Mouse (Mus musculus): Measurements from ENCODE around the gene Slc2a4. TPM values are rescaled to one million over a fixed set of nuclear protein-coding genes. Genes with fewer than 3 reads are reported as not detected.

Gene Slc2a4
- polyA plus RNA-seq, 1 experiment = 2.7 TPM

- TF ChIP-seq POLR2A (IDR thresholded peaks at IDR 0.05; ENCODE audit: insufficient read depth, low read length) = no peak
- TF ChIP-seq CTCF (IDR thresholded peaks at IDR 0.05; ENCODE audit: low read depth, low read length) = no peak
- TF ChIP-seq EP300 (IDR thresholded peaks at IDR 0.05; ENCODE audit: insufficient read depth, low read depth, low read length) = no peak
- no peaks in the 10 kb centered on the region for H3K9me3 ChIP-seq (replicated peaks; ENCODE audit: control insufficient read depth, insufficient read depth, low read length, poor library complexity, severe bottlenecking)
- no peak overlapping the region for H3K4me3 ChIP-seq (ENCODE audit: low read depth, low read length)
- peaks cover 8% of the 10 kb centered on the region for H3K36me3 ChIP-seq (ENCODE audit: control insufficient read depth, insufficient read depth, low read length, poor library complexity, severe bottlenecking)
- no peaks in the 10 kb centered on the region for H3K4me1 ChIP-seq (ENCODE audit: control insufficient read depth, insufficient read depth, low read length)
- no peak overlapping the region for H3K9ac ChIP-seq (ENCODE audit: low read depth, poor library complexity, severe bottlenecking)
- H3K27me3 ChIP-seq (ENCODE audit: control insufficient read depth, insufficient read depth, low read length, poor library complexity, severe bottlenecking) = no peaks in the 10 kb centered on the region
- no peak overlapping the region for H3K27ac ChIP-seq (ENCODE audit: insufficient read depth, low read length)
Observed at GRCm38 (mm10) chr11:69992932-69993331, 44.9 kb upstream of the Slc2a4 start.

GRCm38 (mm10) chr11:69992396-69992795, 44.4 kb upstream of the Slc2a4 start:
- peaks cover 3% of the 10 kb centered on the region; the same call in 1 of the 2 replicates for H3K36me3 ChIP-seq (ENCODE audit: control insufficient read depth, insufficient read depth, low read length, poor library complexity, severe bottlenecking)
- no peak overlapping the region for H3K27ac ChIP-seq (ENCODE audit: insufficient read depth, low read length)

GRCm38 (mm10) chr11:69991711-69992110, 43.7 kb upstream of the Slc2a4 start:
- no peaks in the 10 kb centered on the region for H3K9me3 ChIP-seq (replicated peaks; ENCODE audit: control insufficient read depth, insufficient read depth, low read length, poor library complexity, severe bottlenecking)
- H3K4me1 ChIP-seq (ENCODE audit: control insufficient read depth, insufficient read depth, low read length) = no peaks in the 10 kb centered on the region
- H3K27me3 ChIP-seq (ENCODE audit: control insufficient read depth, insufficient read depth, low read length, poor library complexity, severe bottlenecking) = no peaks in the 10 kb centered on the region
- peak overlapping the region; percentile 99 for H3K4me3 ChIP-seq (ENCODE audit: low read depth, low read length)
- H3K36me3 ChIP-seq (ENCODE audit: control insufficient read depth, insufficient read depth, low read length, poor library complexity, severe bottlenecking) = 0 out of 2 replicates have a peak, but pooled peaks cover 3% of the 10 kb centered on the region
- peak overlapping the region; percentile 97 for H3K9ac ChIP-seq (ENCODE audit: low read depth, poor library complexity, severe bottlenecking)
- 0 out of 2 replicates have a peak overlapping the region, but pooled peaks have one; percentile 32 for H3K27ac ChIP-seq (ENCODE audit: insufficient read depth, low read length)
- TF ChIP-seq POLR2A (IDR thresholded peaks at IDR 0.05; ENCODE audit: insufficient read depth, low read length) (no peak), CTCF (IDR thresholded peaks at IDR 0.05; ENCODE audit: low read depth, low read length) (no peak)

More at GRCm38 (mm10) chr11:69992396-69992795, 44.4 kb upstream of the Slc2a4 start:
- Histone ChIP-seq H3K9ac (ENCODE audit: low read depth, poor library complexity, severe bottlenecking) (peak overlapping the region; percentile 97; the same call in 1 of the 2 replicates), H3K4me1 (ENCODE audit: control insufficient read depth, insufficient read depth, low read length) (no peaks in the 10 kb centered on the region), H3K4me3 (ENCODE audit: low read depth, low read length) (no peak overlapping the region), H3K9me3 (replicated peaks; ENCODE audit: control insufficient read depth, insufficient read depth, low read length, poor library complexity, severe bottlenecking) (no peaks in the 10 kb centered on the region), H3K27me3 (ENCODE audit: control insufficient read depth, insufficient read depth, low read length, poor library complexity, severe bottlenecking) (no peaks in the 10 kb centered on the region)
- no peak for TF ChIP-seq POLR2A (IDR thresholded peaks at IDR 0.05; ENCODE audit: insufficient read depth, low read length)
- no peak for TF ChIP-seq EP300 (IDR thresholded peaks at IDR 0.05; ENCODE audit: insufficient read depth, low read depth, low read length)
- TF ChIP-seq CTCF (IDR thresholded peaks at IDR 0.05; ENCODE audit: low read depth, low read length) = no peak

- TF ChIP-seq EP300 (IDR thresholded peaks at IDR 0.05; ENCODE audit: insufficient read depth, low read depth, low read length) (peak; percentile 78), CTCF (IDR thresholded peaks at IDR 0.05; ENCODE audit: low read depth, low read length) (no peak), POLR2A (IDR thresholded peaks at IDR 0.05; ENCODE audit: insufficient read depth, low read length) (peak; percentile 23)
- 0 out of 2 replicates have a peak, but pooled peaks cover 5% of the 10 kb centered on the region for H3K36me3 ChIP-seq (ENCODE audit: control insufficient read depth, insufficient read depth, low read length, poor library complexity, severe bottlenecking)
- peak within 1 kb of the TSS; percentile 89 for H3K27ac ChIP-seq (ENCODE audit: insufficient read depth, low read length)
- H3K4me1 ChIP-seq (ENCODE audit: control insufficient read depth, insufficient read depth, low read length) = no peaks in the 10 kb centered on the region
- no peaks in the 10 kb centered on the region for H3K27me3 ChIP-seq (ENCODE audit: control insufficient read depth, insufficient read depth, low read length, poor library complexity, severe bottlenecking)
- H3K4me3 ChIP-seq (ENCODE audit: low read depth, low read length) = peak within 1 kb of the TSS; percentile 99
- no peaks in the 10 kb centered on the region for H3K9me3 ChIP-seq (replicated peaks; ENCODE audit: control insufficient read depth, insufficient read depth, low read length, poor library complexity, severe bottlenecking)
- H3K9ac ChIP-seq (ENCODE audit: low read depth, poor library complexity, severe bottlenecking) = peak within 1 kb of the TSS; percentile 97
Observed at GRCm38 (mm10) chr11:69990850-69991691, 43.1 kb upstream of the Slc2a4 start, which contains the start of gene Gabarap. Gene Gabarap (plus strand): TSS chr11:69991143.

GRCm38 (mm10) chr11:69989949-69990348, 42.0 kb upstream of the Slc2a4 start:
- H3K9me3 ChIP-seq (replicated peaks; ENCODE audit: control insufficient read depth, insufficient read depth, low read length, poor library complexity, severe bottlenecking) = no peaks in the 10 kb centered on the region
- TF ChIP-seq EP300 (IDR thresholded peaks at IDR 0.05; ENCODE audit: insufficient read depth, low read depth, low read length) (no peak), POLR2A (IDR thresholded peaks at IDR 0.05; ENCODE audit: insufficient read depth, low read length) (no peak), CTCF (IDR thresholded peaks at IDR 0.05; ENCODE audit: low read depth, low read length) (no peak)
- no peaks in the 10 kb centered on the region for H3K27me3 ChIP-seq (ENCODE audit: control insufficient read depth, insufficient read depth, low read length, poor library complexity, severe bottlenecking)
- H3K4me1 ChIP-seq (ENCODE audit: control insufficient read depth, insufficient read depth, low read length) = no peaks in the 10 kb centered on the region
- H3K36me3 ChIP-seq (ENCODE audit: control insufficient read depth, insufficient read depth, low read length, poor library complexity, severe bottlenecking) = peaks cover 11% of the 10 kb centered on the region
- H3K4me3 ChIP-seq (ENCODE audit: low read depth, low read length) = no peak overlapping the region
- H3K9ac ChIP-seq (ENCODE audit: low read depth, poor library complexity, severe bottlenecking) = no peak overlapping the region
- 0 out of 2 replicates have a peak overlapping the region, but pooled peaks have one; percentile 21 for H3K27ac ChIP-seq (ENCODE audit: insufficient read depth, low read length)

- no peak overlapping the region for H3K4me3 ChIP-seq (ENCODE audit: low read depth, low read length)
- no peaks in the 10 kb centered on the region for H3K4me1 ChIP-seq (ENCODE audit: control insufficient read depth, insufficient read depth, low read length)
- TF ChIP-seq EP300 (IDR thresholded peaks at IDR 0.05; ENCODE audit: insufficient read depth, low read depth, low read length) (no peak), POLR2A (IDR thresholded peaks at IDR 0.05; ENCODE audit: insufficient read depth, low read length) (no peak)
- H3K27me3 ChIP-seq (ENCODE audit: control insufficient read depth, insufficient read depth, low read length, poor library complexity, severe bottlenecking) = no peaks in the 10 kb centered on the region
- no peaks in the 10 kb centered on the region for H3K9me3 ChIP-seq (replicated peaks; ENCODE audit: control insufficient read depth, insufficient read depth, low read length, poor library complexity, severe bottlenecking)
- H3K9ac ChIP-seq (ENCODE audit: low read depth, poor library complexity, severe bottlenecking) = no peak overlapping the region
- peaks cover 17% of the 10 kb centered on the region for H3K36me3 ChIP-seq (ENCODE audit: control insufficient read depth, insufficient read depth, low read length, poor library complexity, severe bottlenecking)
- no peak overlapping the region for H3K27ac ChIP-seq (ENCODE audit: insufficient read depth, low read length)
Observed at GRCm38 (mm10) chr11:69984431-69984830, 36.4 kb upstream of the Slc2a4 start.
